Mouse (Mus musculus) right cerebral cortex, postnatal 10 days (tissue): ENCODE measurements around the gene Ctdspl.
A peak's percentile ranks its signal among the peaks of the same experiment; 100 is the strongest.

ENCODE experiments used
- DNase-seq, 2 experiments: peaks; one replicate each; pipeline ENCODE4 v3.0.0; 2021; ENCODE audit warnings: low spot score in 2 of 2

Gene Ctdspl

GRCm38 (mm10) chr9:119028226-119029195, 102.3 kb downstream of the Ctdspl start:
- DNase-seq: no peak

DNA sequence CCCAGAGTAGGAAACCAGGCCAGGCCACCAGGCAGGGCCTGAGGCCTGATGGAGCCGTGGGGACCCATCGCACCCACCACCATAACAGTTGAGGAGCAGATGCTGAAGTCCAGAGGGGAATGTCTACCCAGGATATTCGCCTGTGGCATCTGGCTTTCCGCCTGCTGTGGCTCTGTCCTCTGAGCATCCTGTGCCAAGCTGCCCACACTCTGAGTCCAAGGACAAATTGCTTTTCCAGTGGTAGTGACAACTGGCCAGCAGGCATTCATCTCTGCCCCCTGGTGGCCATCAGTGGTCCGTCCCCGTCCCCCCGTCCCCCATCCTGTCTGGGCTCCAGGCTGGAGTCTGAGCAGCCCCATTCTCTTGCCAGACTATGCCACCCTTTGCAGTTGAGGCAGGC, 103.3 kb downstream of the Ctdspl start:
- DNase-seq: peak; percentile 69

DNA sequence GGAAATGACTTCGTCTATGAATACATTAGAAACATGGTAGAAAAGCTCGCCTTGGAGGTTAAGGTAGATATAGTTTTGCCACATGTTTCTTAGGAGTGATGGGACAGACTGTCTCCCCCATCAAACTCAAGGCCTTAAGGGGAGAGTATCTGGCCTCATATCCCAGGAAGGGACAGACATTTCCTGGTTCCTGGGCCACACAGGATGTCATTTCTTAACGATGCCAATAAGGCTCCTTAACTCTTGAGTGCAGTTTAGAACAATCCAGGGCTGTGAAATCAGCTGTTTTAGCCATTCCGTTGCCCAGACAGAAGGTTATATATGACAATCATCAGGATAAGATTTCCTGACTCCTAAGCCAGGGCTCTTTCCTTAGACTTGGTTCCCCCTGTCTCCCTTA, 104.8 kb downstream of the Ctdspl start:
- no peak for DNase-seq

DNA sequence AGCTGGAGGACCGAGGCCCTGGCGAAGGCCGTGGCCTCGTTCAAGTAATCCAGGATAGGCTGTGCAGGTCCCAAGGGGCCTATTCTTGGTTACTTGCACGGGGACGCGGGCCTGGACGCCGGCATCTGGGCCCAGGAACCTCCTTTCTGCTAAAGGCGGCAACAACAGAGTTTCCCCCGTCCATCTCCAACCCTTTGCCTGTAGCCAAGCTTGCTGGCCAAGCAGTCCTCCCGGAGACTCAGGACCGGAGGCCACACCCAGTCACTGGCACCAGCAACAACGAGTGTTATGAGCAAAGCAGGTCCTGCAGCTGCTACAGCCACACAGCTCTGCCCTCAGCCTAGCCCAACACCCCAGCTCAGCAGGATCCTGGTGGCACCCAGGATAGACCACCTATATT, 105.5 kb downstream of the Ctdspl start:
- DNase-seq: no peak

DNA sequence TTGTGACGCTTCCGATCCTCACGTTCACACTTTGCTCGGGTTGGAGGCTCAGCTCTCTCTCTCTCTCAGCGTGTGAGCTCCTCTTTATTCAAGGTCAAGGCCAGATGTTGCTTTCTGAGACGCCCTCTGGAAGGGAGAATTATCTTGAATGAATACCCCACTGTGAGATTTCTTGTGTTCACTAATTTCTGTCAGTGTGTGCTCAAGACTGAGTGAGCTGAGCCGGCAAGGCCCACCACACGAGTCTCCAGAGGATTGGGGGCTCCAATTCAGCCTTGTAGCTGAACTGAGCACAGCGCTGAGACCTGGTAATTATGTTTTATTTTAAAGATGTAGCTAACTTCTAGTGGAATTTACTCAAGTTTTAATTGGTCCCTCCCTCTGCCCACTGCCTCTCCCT, 106.3 kb downstream of the Ctdspl start:
- DNase-seq: no peak

GRCm38 (mm10) chr9:119033111-119033921, 107.1 kb downstream of the Ctdspl start:
- DNase-seq: peak; percentile 56 to 71

- no peak for DNase-seq
Measured at GRCm38 (mm10) chr9:119034069-119034468, 107.8 kb downstream of the Ctdspl start.

- DNase-seq: no peak
Measured at GRCm38 (mm10) chr9:119034676-119035665, 108.7 kb downstream of the Ctdspl start.

DNA sequence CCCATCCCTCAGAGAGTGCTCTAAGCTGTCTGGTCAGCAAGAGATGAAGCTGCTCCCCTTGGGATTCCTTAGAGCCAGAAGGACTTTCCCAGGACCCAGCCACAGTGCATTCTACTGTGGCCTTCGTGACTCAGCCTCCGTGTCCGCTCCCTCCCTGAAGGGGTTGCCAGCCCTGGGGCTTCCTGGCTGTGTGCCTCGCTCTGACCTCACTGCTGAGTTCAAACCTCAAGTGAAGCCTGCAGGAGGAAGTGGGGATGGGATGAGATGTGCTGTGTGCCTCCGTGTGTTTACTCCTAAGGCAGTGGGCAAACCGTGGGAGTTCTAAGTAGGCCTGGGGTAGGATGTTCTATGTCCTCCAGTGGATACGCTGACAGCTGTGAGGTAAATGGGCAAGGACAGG, 109.6 kb downstream of the Ctdspl start:
- DNase-seq: no peak

DNA sequence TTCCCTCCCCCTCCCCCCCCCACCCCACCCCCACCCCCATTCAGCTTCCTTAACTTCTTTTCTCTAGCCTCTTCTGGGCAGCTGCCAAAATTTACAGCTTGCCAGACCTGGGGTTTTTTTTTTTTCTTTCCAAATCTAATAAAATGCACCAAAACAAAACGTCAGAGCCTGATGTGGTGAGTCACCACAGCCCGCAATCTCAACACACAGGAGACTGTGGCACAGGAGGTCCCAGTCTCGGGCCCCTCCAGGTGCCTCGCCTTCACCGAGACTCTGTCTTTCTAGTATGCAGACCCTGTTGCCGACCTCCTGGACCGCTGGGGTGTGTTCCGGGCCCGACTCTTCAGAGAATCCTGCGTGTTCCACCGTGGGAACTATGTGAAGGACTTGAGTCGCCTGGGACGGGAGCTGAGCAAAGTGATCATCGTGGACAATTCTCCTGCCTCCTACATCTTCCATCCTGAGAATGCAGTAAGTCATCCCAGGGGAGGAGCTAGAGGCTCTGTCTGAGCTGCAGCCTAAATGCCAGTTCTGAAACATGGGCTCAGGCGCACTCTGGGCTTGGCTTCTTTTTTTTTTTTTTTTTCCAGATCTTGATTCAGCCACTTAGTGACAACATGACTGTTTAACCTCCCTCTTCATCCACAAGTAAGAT, 111.0 kb downstream of the Ctdspl start:
- DNase-seq: no peak

GRCm38 (mm10) chr9:119038574-119038973, 112.3 kb downstream of the Ctdspl start:
- no peak for DNase-seq

- DNase-seq: no peak
Measured at GRCm38 (mm10) chr9:119040101-119040775, 114.0 kb downstream of the Ctdspl start.

DNA sequence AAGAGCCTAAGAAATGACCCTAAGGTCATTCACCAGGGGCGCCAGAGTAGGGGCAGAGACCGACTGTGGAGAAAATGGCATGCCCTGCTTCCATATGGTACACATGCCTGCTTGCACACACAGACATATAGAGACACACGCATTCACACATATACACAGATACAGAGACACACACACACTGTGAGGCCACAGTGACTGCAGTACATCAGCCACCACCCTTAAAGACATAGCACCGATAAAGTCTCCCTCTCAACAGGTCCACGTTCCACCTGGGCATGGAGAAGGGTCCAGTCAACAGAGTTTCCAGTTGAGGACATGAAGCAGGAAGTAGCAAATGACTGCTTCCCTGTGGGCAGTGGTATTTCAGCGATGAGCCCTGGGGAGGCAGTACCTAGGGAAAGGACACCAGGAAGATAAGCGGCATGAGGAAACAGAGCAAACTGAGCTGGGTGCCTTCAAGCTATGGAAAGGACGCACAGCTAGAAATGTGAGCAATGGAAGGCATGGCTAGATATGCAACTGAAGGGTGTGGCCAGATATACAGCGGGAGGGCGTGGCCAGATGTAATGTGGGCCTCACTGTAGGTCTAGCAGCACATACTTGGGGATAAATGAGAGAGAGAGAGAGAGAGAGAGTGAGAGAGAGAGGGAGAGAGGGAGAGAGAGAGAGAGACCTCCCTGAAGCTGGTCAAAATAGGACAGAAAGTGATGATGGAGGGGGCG, 122.1 kb downstream of the Ctdspl start:
- no peak for DNase-seq

- no peak for DNase-seq
Measured at GRCm38 (mm10) chr9:119051158-119051557, 124.9 kb downstream of the Ctdspl start.

DNA sequence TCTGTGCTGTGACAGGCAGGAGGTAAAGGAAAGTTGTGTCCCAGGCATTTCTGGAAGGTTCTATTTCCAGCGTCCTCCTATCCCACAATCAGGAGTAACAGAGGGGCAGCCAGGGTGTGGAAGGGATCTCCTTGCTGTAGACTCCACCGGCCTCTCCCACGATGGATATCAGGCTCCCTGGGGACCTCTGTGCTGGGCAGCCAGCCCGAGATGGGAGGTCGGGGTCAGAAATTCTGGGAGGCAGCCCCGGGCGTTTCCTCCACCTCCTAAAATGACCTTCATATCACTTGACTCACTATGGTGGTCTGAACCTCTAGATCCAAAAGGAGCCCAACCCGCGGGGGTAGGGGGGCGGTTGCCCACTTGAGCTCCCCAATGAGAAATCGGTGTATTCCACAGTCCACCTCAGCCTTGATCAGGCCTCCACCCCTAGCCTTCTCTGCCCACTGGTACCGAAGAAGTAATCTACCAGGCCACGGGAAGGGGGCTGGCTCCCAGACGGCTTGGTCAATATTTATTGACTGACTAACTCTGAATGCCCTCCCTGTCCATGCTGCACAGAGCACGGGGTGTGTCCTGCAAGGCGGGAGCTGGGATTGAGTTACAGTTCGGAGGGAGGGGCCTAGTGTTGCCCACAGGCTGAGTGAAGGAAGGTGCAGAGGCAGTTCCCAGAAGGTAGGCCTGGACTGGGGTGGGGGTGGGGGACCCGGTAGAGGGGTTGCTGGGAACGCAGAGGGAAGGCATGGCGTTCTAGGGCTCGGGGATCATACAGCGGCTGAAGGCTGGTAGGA, 126.1 kb downstream of the Ctdspl start, which contains the start of gene Vill:
Vill (plus strand) TSS at position 625 of the 791 bp plus-strand sequence.
- DNase-seq: no peak

DNA sequence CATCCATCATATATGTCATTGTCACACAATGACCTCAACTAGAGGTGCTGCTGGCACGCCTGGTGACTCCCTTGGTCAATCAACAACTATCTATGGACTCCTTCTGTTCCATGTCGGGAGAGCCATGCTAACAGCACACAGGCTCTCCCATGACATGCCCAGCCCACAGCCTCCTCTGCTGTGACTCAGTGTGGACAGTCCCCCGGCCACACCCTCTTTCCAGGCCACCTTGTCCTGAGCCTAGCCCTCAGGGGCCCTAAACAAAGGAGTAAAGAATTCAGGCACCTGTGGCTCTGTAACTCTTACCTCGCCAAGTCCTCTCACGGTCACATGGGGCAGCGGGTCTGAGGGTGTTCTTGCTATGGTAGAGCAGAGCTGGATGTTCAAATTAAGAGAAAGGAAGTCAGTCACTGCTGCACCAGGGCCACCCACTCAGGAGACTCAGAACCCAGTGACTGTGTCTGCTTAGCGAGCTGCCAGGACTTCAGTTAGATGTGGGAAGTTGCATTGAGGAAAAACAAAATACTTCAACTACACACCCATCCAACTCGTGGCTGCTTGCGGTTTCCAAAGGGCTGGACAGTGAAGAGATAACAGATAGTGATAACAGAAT, 127.8 kb downstream of the Ctdspl start:
- no peak for DNase-seq

DNA sequence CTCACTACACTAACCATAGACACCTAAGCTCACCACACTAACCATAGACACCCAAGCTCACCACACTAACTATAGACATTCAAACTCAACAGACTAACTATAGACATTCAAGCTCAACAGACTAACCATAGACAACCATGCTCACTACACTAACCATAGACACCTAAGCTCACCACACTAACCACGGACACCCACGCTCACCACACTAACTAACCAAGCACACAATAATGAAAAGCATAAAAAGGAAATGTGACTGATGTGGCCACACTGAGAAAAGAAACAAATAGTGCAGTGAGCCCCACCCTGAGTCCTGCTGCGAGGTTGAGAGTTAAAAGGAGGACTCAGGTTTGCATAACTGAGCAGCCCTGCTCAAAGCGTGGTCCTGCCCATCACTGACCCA, 129.1 kb downstream of the Ctdspl start:
- DNase-seq: no peak

DNA sequence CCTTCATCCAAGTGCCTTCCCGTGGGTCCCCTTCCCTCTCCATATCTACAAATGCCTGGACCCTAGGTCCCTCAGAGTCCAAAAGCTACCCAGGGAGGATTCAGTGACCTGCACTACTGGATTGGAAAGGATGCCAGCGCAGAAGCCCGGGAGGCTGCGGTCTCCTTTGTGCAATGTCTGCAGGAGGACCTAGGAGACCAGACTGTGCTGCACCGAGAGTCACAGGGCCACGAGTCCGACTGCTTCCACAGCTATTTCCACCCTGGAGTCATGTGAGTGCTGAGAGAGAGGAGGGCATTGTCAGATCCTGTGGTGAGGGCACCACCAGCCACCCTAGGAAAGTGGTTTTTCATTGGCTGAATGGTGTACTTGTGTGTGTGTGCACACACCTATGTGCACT, 132.0 kb downstream of the Ctdspl start:
- no peak for DNase-seq
